Mouse (Mus musculus) mammary gland, adult 2 months (tissue): ENCODE measurements around the gene Slco4a1. TPM values are rescaled to one million over a fixed set of nuclear protein-coding genes. Genes with fewer than 3 reads are reported as not detected.

Experiments used
- polyA plus RNA-seq: library from polyadenylated mRNA; depleted of rRNA; stranded (reverse); fragments of >200 nt; gene quantifications from 2 replicates; pipeline ENCODE4 v1.2.3, GENCODE M21; 2012; ENCODE audit warnings: low replicate concordance; rRNA removed

Slco4a1 gene
- polyA plus RNA-seq: 3.4 and 4.0 TPM in 2 replicates

GRCm38 (mm10) chr2:180455723-180456698, at the start of gene Slco4a1:
Slco4a1 (plus strand) TSS chr2:180456245.

GRCm38 (mm10) chr2:180499741-180500140, 43.7 kb downstream of the Slco4a1 start, which contains the start of gene Ntsr1:
Ntsr1 (plus strand) TSS chr2:180499976.

Other genes with a start within 250 kb of the Slco4a1 start
- gene Lama5, start 230.4 kb upstream of the Slco4a1 start, polyA plus RNA-seq: 98.2 and 129 TPM in 2 replicates
- 2,351 and 3,651 TPM in 2 replicates for gene Rps21, start 198.9 kb upstream of the Slco4a1 start, polyA plus RNA-seq
- 28.6 and 39.3 TPM in 2 replicates for gene Cables2, start 182.7 kb upstream of the Slco4a1 start, polyA plus RNA-seq
- gene Rbbp8nl, start 166.4 kb upstream of the Slco4a1 start, polyA plus RNA-seq: 1.8 and 2.4 TPM in 2 replicates
- gene Gata5, start 121.5 kb upstream of the Slco4a1 start, polyA plus RNA-seq: not detected in 2 replicates
- not detected in 2 replicates for gene Ntsr1, start 43.7 kb downstream of the Slco4a1 start, polyA plus RNA-seq
- 24.8 and 28.3 TPM in 2 replicates for gene Mrgbp, start 125.1 kb downstream of the Slco4a1 start, polyA plus RNA-seq
- gene Ogfr, start 133.0 kb downstream of the Slco4a1 start, polyA plus RNA-seq: 26.0 and 34.5 TPM in 2 replicates
- 2.9 and 6.2 TPM in 2 replicates for gene Col9a3, start 141.5 kb downstream of the Slco4a1 start, polyA plus RNA-seq
- 0.14 TPM in 1 of 2 replicates, not detected in the other for gene Tcfl5, start 186.5 kb downstream of the Slco4a1 start, polyA plus RNA-seq